Mouse (Mus musculus): ENCODE results near the gene Gm21974. TPM values are rescaled to one million over a fixed set of nuclear protein-coding genes. Genes with fewer than 3 reads are reported as not detected.
A peak's percentile ranks its signal among the peaks of the same experiment; 100 is the strongest.

The Gm21974 gene
- polyA plus RNA-seq, 1 experiment: not detected

DNA sequence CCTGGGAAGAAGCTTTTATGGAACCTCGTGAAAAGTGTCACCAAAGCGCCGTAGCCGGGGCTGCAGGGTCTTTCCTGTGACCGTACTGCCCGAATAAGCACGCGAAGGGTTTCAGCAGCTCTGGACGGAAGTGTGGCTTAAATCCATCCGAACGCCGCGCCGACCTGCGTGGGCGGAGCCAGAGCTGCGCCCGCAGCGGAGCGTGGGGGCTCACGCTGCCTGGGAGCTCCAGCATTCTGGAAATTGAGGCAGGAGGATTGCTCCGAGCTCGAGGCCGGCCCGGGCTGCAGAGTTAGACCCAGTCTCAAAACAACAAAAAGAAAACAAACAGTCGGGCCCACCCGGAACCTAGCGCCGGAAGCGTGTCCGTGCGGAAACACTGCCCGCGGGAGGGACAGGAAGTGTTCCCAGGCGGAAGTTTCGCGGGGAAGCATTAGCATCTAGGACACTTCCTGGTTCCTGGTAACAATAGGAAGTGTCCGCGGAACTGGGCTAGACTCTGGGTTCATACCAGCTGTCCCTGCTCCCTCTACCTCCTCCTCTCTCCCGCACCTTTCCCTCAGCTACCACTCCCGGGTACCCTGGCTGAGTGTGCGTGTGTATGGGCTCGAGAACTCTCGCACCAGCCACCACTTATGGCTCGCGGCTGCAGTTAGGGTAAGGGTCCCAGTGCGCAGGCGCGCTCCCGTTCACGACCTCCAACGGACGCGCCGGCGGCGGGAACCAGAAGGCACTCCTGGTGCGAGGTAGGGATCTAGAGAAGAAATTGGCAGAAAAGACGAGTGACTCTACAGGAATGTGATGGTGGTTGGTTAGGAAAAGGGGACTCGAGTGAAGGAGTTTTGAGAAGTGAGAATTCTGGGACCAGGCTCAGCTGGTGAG lies 18.5 kb downstream of the Gm21974 start, which contains the start of gene Zfp668:
Gene Zfp668, minus strand, starts transcription at position 362 of the 882 bp plus-strand sequence.
- peak; percentile 54; the same call in 1 of the 2 replicates for TF ChIP-seq POLR2A (IDR thresholded peaks at IDR 0.05; ENCODE audit: borderline replicate concordance, control insufficient read depth, low read depth, low read length)
- TF ChIP-seq CTCF (IDR thresholded peaks at IDR 0.05; ENCODE audit: control insufficient read depth, insufficient read depth, low read length): peak; percentile 5; the same call in 1 of the 2 replicates
- Histone ChIP-seq H3K4me3 (replicated peaks; ENCODE audit: control insufficient read depth, low read depth, low read length) (peak within 1 kb of the TSS; percentile 92), H3K4me1 (ENCODE audit: control insufficient read depth, insufficient read depth, low read length) (no peaks in the 10 kb centered on the region), H3K27ac (ENCODE audit: control insufficient read depth, insufficient read depth, low read depth, low read length, poor library complexity) (peak within 1 kb of the TSS; percentile 91)
- under 1% methylated on average over 60 of the region's 60 CpGs for WGBS

DNA sequence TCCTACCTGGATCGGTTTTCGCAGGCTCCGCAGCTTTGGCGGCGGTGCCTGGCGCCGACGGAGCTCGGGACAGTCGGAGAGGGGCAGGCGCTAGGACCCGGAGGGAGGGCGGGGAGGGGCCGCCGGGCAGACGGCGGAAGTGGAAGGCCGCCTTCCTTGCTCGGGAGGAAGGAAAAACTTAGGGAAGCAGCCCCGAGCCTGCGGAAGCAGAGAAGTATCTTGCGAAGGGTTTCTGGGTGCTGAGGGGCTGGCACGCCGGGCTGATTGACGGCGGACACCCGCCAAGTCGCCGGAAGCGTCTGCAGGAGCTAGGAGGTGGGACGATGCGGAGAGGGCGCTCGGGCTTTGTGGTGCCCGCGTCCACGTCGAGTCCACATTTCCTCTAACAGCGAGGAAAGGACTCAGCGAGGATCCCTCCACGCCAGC lies 19.2 kb downstream of the Gm21974 start, which contains the start of gene Zfp646:
Gene Zfp646, plus strand, starts transcription at position 181 of the 426 bp plus-strand sequence.
- no peak for TF ChIP-seq CTCF (IDR thresholded peaks at IDR 0.05; ENCODE audit: control insufficient read depth, insufficient read depth, low read length)
- no peak for TF ChIP-seq POLR2A (IDR thresholded peaks at IDR 0.05; ENCODE audit: borderline replicate concordance, control insufficient read depth, low read depth, low read length)
- WGBS: under 1% methylated on average over 41 of the region's 41 CpGs
- Histone ChIP-seq H3K27ac (ENCODE audit: control insufficient read depth, insufficient read depth, low read depth, low read length, poor library complexity) (peak within 1 kb of the TSS; percentile 91), H3K4me3 (replicated peaks; ENCODE audit: control insufficient read depth, low read depth, low read length) (peak within 1 kb of the TSS; percentile 92), H3K4me1 (ENCODE audit: control insufficient read depth, insufficient read depth, low read length) (no peaks in the 10 kb centered on the region)

DNA sequence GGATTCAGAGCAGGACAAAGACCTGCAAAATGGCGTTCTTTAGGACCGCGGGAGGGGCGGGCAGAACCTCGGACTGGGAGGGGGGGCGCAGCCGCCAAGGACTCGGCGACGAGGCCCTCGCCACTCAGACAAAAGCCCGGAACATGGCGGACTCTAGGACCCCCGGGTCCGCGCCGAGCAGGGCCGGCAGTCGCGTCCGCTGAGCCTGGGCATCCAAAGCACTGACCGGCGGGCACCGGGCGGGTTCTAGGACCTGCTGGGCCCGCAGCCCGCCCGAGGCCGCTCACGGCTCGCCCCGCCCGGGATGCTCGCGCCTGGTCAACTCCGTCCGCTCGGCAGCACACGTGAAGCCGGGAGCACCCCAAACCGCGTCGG lies 19.6 kb downstream of the Gm21974 start:
- H3K4me3 ChIP-seq (replicated peaks; ENCODE audit: control insufficient read depth, low read depth, low read length): peak overlapping the region; percentile 92
- under 1% methylated on average over 43 of the region's 43 CpGs for WGBS
- TF ChIP-seq CTCF (IDR thresholded peaks at IDR 0.05; ENCODE audit: control insufficient read depth, insufficient read depth, low read length) (no peak), POLR2A (IDR thresholded peaks at IDR 0.05; ENCODE audit: borderline replicate concordance, control insufficient read depth, low read depth, low read length) (no peak)
- H3K27ac ChIP-seq (ENCODE audit: control insufficient read depth, insufficient read depth, low read depth, low read length, poor library complexity): peak overlapping the region; percentile 91
- H3K4me1 ChIP-seq (ENCODE audit: control insufficient read depth, insufficient read depth, low read length): no peaks in the 10 kb centered on the region

DNA sequence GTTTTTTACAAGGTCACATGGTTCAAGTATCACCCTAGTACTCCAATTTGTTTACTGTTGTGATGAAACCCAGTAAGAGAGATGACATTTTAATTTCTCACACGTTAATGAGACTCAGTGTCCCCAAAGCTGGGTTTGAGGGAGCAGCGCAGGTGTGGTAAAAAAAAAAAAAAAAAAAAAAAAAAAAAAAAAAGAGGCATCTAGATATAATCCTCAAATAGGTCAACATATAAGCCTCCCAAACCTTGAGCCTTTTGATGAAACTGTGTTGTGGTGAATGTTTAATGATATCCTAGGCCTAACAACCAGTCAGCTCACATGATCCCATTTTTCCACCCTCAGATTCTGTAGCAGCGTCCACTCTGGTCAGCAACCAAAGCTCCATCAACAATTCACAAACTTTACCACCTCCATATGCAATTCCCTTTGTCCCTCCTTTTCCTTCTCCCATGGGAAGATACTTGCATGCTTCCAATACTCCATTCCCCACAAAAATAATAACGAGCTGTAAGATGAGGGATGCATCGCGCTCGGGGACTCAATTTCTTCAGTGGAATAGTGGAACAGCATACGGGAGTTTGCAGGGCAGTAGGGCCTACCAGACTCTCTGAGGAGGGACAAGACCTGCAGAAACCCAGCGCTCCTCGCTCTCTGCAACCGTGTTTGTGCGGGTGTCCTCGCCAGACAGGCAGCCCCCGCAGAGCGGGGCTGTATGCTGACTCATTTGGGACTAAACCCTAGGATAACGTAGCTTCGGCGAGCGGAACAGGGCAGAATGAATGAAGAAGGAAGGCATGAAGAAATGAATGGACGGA lies 20.2 kb downstream of the Gm21974 start:
- H3K4me1 ChIP-seq (ENCODE audit: control insufficient read depth, insufficient read depth, low read length): no peaks in the 10 kb centered on the region
- H3K4me3 ChIP-seq (replicated peaks; ENCODE audit: control insufficient read depth, low read depth, low read length): peak overlapping the region; percentile 92
- TF ChIP-seq POLR2A (IDR thresholded peaks at IDR 0.05; ENCODE audit: borderline replicate concordance, control insufficient read depth, low read depth, low read length): 0 out of 2 replicates have a peak, but pooled peaks have one; percentile 4
- TF ChIP-seq CTCF (IDR thresholded peaks at IDR 0.05; ENCODE audit: control insufficient read depth, insufficient read depth, low read length): no peak
- WGBS: 4% methylated on average over 20 of the region's 20 CpGs
- peak overlapping the region; percentile 91 for H3K27ac ChIP-seq (ENCODE audit: control insufficient read depth, insufficient read depth, low read depth, low read length, poor library complexity)

DNA sequence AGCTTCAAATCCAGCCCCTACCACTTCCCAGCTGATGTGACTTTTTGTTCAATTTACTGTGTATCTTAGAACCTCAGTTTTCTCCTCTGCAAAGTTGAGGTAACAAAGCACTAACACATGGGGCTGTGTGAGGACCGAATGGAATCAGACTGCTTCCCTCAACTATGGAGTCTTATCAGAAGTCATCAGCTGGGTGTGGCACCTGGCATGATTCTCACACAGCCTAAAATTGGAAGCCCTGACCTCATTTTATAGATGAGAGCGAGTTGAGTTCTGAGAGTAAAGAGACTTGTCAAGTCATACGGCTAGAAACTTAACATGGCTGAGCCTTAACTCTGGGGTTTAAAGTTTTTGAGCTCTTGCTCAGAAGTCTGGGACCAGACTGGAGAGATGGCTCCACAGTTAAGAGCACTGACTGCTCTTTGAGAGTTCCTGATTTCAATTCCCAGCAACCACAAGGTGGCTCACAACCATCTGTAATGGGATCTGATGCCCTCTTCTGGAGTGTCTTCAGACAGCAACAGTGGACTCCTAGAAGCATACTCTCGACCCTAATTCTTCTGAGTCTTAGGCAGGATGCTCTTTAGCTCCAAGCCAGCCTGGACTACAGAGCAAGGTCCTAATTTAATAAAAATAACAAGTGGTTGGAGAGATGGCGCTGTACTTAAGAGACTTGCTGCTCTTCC lies 25.0 kb downstream of the Gm21974 start:
- H3K27ac ChIP-seq (ENCODE audit: control insufficient read depth, insufficient read depth, low read depth, low read length, poor library complexity): no peak overlapping the region
- WGBS: 71% methylated on average over 5 of the region's 5 CpGs
- H3K4me3 ChIP-seq (replicated peaks; ENCODE audit: control insufficient read depth, low read depth, low read length): no peak overlapping the region
- TF ChIP-seq CTCF (IDR thresholded peaks at IDR 0.05; ENCODE audit: control insufficient read depth, insufficient read depth, low read length) (0 out of 2 replicates have a peak, but pooled peaks have one; percentile 13), POLR2A (IDR thresholded peaks at IDR 0.05; ENCODE audit: borderline replicate concordance, control insufficient read depth, low read depth, low read length) (no peak)
- H3K4me1 ChIP-seq (ENCODE audit: control insufficient read depth, insufficient read depth, low read length): no peaks in the 10 kb centered on the region

DNA sequence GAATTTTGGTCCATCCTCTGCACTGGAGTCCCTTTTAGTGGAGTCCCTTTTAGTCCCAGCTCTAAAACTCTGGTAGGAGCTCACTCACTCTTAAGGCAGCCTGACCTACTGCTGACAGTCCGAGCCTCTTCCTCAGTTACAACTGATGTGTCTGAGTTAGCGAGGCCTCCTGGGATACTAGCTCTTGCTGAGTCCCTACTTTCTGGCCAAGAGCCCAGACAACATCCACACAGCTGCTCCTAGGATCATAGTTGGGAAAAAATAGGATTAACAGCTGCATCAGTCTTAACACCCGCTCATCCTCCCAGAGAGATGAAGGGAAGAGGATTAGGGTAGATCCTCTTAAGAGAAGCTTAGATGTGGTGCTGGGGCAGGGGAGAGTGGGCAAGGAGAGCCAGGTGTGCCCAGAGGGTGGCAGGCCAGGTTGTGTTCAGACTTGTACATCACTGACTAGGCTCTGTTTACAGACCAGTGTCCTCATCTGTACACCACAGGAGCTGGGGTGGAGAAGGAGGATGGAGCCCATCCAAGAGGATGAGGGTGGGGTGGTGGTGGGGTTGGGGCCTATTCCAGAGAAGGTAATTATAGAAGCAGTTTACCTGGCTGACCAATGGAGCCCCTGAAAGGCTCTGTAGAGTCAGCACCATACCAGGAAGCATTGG lies 26.0 kb downstream of the Gm21974 start:
- WGBS: 86% methylated on average over 3 of the region's 3 CpGs
- Histone ChIP-seq H3K27ac (ENCODE audit: control insufficient read depth, insufficient read depth, low read depth, low read length, poor library complexity) (no peak overlapping the region), H3K4me3 (replicated peaks; ENCODE audit: control insufficient read depth, low read depth, low read length) (no peak overlapping the region), H3K4me1 (ENCODE audit: control insufficient read depth, insufficient read depth, low read length) (no peaks in the 10 kb centered on the region)
- TF ChIP-seq POLR2A (IDR thresholded peaks at IDR 0.05; ENCODE audit: borderline replicate concordance, control insufficient read depth, low read depth, low read length): no peak
- TF ChIP-seq CTCF (IDR thresholded peaks at IDR 0.05; ENCODE audit: control insufficient read depth, insufficient read depth, low read length): no peak

DNA sequence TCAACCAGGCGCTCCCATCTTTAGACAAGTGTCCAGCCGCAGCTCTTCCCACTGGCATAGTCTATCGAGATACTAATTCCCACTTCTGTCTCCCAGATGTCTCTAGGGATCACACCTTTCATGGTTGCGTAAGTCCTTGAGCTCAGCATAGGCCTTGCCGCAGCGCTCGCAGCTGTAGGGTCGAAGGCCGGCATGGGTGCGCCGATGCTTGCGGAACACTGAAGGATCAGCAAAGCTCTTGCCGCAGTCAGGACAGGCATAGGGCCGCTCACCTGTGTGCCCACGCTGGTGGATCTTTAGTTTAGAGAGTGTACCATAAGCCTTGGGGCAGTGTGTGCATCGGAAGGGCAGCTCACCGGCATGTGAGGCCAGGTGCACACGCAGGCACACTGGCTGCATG lies 27.6 kb downstream of the Gm21974 start:
- WGBS: 94% methylated on average over 18 of the region's 18 CpGs

More for the DNA sequence above, 27.6 kb downstream of the Gm21974 start:
- H3K4me1 ChIP-seq (ENCODE audit: control insufficient read depth, insufficient read depth, low read length): no peaks in the 10 kb centered on the region
- no peak overlapping the region for H3K4me3 ChIP-seq (replicated peaks; ENCODE audit: control insufficient read depth, low read depth, low read length)
- no peak overlapping the region for H3K27ac ChIP-seq (ENCODE audit: control insufficient read depth, insufficient read depth, low read depth, low read length, poor library complexity)
- TF ChIP-seq POLR2A (IDR thresholded peaks at IDR 0.05; ENCODE audit: borderline replicate concordance, control insufficient read depth, low read depth, low read length) (no peak), CTCF (IDR thresholded peaks at IDR 0.05; ENCODE audit: control insufficient read depth, insufficient read depth, low read length) (no peak)
